Mouse (Mus musculus): ENCODE measurements at regions not wholly inside any gene's neighbourhood (a gene's known extent, or its start where the extent isn't known, plus 50 kb on each side); places are given as distances from the start of the nearest gene placed in this dataset.

- no peak for DNase-seq (ENCODE audit: low spot score in 2 of 2)
Observed at GRCm38 (mm10) chr6:93623541-93623940, 660.2 kb downstream of the Magi1 start.

GRCm38 (mm10) chr6:93616926-93617325, 666.8 kb downstream of the Magi1 start:
- no peak for DNase-seq (ENCODE audit: low spot score in 2 of 2)

- no peak for DNase-seq (ENCODE audit: low spot score in 2 of 2)
Observed at GRCm38 (mm10) chr6:93600376-93600775, 657.1 kb upstream of the Adamts9 start.

- no peak for DNase-seq (ENCODE audit: low spot score in 2 of 2)
Observed at GRCm38 (mm10) chr6:93599371-93599770, 656.1 kb upstream of the Adamts9 start.

GRCm38 (mm10) chr6:93589935-93590334, 646.6 kb upstream of the Adamts9 start:
- DNase-seq (ENCODE audit: low spot score in 2 of 2), result no peak

GRCm38 (mm10) chr6:93586871-93587270, 643.6 kb upstream of the Adamts9 start:
- no peak for DNase-seq (ENCODE audit: low spot score in 2 of 2)

GRCm38 (mm10) chr6:93581141-93581540, 637.8 kb upstream of the Adamts9 start:
- DNase-seq (ENCODE audit: low spot score in 2 of 2), result no peak

GRCm38 (mm10) chr6:93580716-93581115, 637.4 kb upstream of the Adamts9 start:
- DNase-seq (ENCODE audit: low spot score in 2 of 2), result no peak

- no peak for DNase-seq (ENCODE audit: low spot score in 2 of 2)
Observed at GRCm38 (mm10) chr6:93575249-93575648, 632.0 kb upstream of the Adamts9 start.

- no peak for DNase-seq (ENCODE audit: low spot score in 2 of 2)
Observed at GRCm38 (mm10) chr6:93573679-93574635, 630.7 kb upstream of the Adamts9 start.

GRCm38 (mm10) chr6:93569866-93570265, 626.6 kb upstream of the Adamts9 start:
- DNase-seq (ENCODE audit: low spot score in 2 of 2), result no peak

- DNase-seq (ENCODE audit: low spot score in 2 of 2), result no peak
Observed at GRCm38 (mm10) chr6:93569211-93569610, 625.9 kb upstream of the Adamts9 start.

- no peak for DNase-seq (ENCODE audit: low spot score in 2 of 2)
Observed at GRCm38 (mm10) chr6:93566661-93567060, 623.4 kb upstream of the Adamts9 start.

GRCm38 (mm10) chr6:93548311-93548710, 605.0 kb upstream of the Adamts9 start:
- DNase-seq (ENCODE audit: low spot score in 2 of 2), result no peak

GRCm38 (mm10) chr6:93544246-93544645, 601.0 kb upstream of the Adamts9 start:
- no peak for DNase-seq (ENCODE audit: low spot score in 2 of 2)

- DNase-seq (ENCODE audit: low spot score in 2 of 2), result no peak
Observed at GRCm38 (mm10) chr6:93543354-93544129, 600.2 kb upstream of the Adamts9 start.

- no peak for DNase-seq (ENCODE audit: low spot score in 2 of 2)
Observed at GRCm38 (mm10) chr6:93539583-93539982, 596.3 kb upstream of the Adamts9 start.

- no peak for DNase-seq (ENCODE audit: low spot score in 2 of 2)
Observed at GRCm38 (mm10) chr6:93539171-93539570, 595.9 kb upstream of the Adamts9 start.

- no peak for DNase-seq (ENCODE audit: low spot score in 2 of 2)
Observed at GRCm38 (mm10) chr6:93537971-93538370, 594.7 kb upstream of the Adamts9 start.

- no peak for DNase-seq (ENCODE audit: low spot score in 2 of 2)
Observed at GRCm38 (mm10) chr6:93537126-93537525, 593.8 kb upstream of the Adamts9 start.

GRCm38 (mm10) chr6:93513818-93514217, 570.5 kb upstream of the Adamts9 start:
- no peak for DNase-seq (ENCODE audit: low spot score in 2 of 2)

GRCm38 (mm10) chr6:93509857-93510256, 566.6 kb upstream of the Adamts9 start:
- DNase-seq (ENCODE audit: low spot score in 2 of 2), result no peak

GRCm38 (mm10) chr6:93497824-93498223, 554.5 kb upstream of the Adamts9 start:
- DNase-seq (ENCODE audit: low spot score in 2 of 2), result no peak

Data from spleen, postnatal 10 days (tissue).